Mouse (Mus musculus) liver, embryonic 14.5 days (tissue): ENCODE measurements around the gene 2610044O15Rik8. TPM values are rescaled to one million over a fixed set of nuclear protein-coding genes. Genes with fewer than 3 reads are reported as not detected.
"Not testable (repeated sequence)": the region's sequence is repeated elsewhere in the genome, so short reads cannot be mapped to it uniquely, and the experiment has no call there.

Experiments
- ATAC-seq: fragments of 200-750 bp; cut with Nextera tagmentation; 2 replicates; pipeline ENCODE4 v1.8.0; 2017; ENCODE audit warnings: moderate number of reproducible peaks, mild to moderate bottlenecking, moderate library complexity; ENCODE audit not compliant: insufficient read depth
- DNase-seq, 3 experiments: peaks; one replicate each; pipeline ENCODE4 v3.0.0-alpha.2; 2012 to 2013; ENCODE audit warnings: low read depth in 3 of 3, low spot score in 3 of 3
- H3K27ac ChIP-seq: fragments of 300-500 bp; sonication (generic); 2 replicates; pipeline ENCODE4 v1.5.1; 2014; ENCODE audit warnings: moderate library complexity, mild to moderate bottlenecking, control low read depth, inconsistent platforms
- H3K27me3 ChIP-seq: fragments of 300-500 bp; sonication (generic); 2 replicates; pipeline ENCODE4 v1.6.1; 2014; ENCODE audit warnings: mild to moderate bottlenecking, low read length, moderate library complexity; ENCODE audit not compliant: control insufficient read depth, insufficient read depth
- H3K36me3 ChIP-seq: fragments of 300-500 bp; sonication (generic); replicated peaks from 2 replicates; pipeline ENCODE4 v1.6.1; 2014; ENCODE audit warnings: low read depth; ENCODE audit not compliant: control insufficient read depth, insufficient read depth
- H3K4me1 ChIP-seq, 2 experiments: fragments of 200-500 bp in 1 of 2; fragments of 300-500 bp in 1 of 2; sonication (generic) in 1 of 2; replicated peaks; 2 replicates each; pipeline ENCODE4 v1.6.1; 2012 to 2014; ENCODE audit warnings: antibody characterized with exemption in 1 of 2, inconsistent platforms in 1 of 2, low read length in 1 of 2; ENCODE audit not compliant: control insufficient read depth in 2 of 2, insufficient read depth in 2 of 2
- H3K4me2 ChIP-seq: fragments of 300-500 bp; sonication (generic); 2 replicates; pipeline ENCODE4 v1.6.1; 2014; ENCODE audit warnings: low read depth, mild to moderate bottlenecking, control low read depth, moderate library complexity
- H3K4me3 ChIP-seq, 2 experiments: fragments of 200-500 bp in 1 of 2; fragments of 300-500 bp in 1 of 2; sonication (generic) in 1 of 2; 2 replicates each; pipeline ENCODE4 v1.5.1; 2012 to 2014; ENCODE audit warnings: low read depth in 2 of 2, low read length in 2 of 2, mild to moderate bottlenecking in 2 of 2, control low read depth in 1 of 2, inconsistent platforms in 1 of 2, moderate library complexity in 1 of 2; ENCODE audit not compliant: insufficient read depth in 1 of 2
- H3K9ac ChIP-seq: fragments of 300-500 bp; sonication (generic); replicated peaks from 2 replicates; pipeline ENCODE4 v1.6.1; 2014; ENCODE audit warnings: mild to moderate bottlenecking, control low read depth, moderate library complexity
- H3K9me3 ChIP-seq: fragments of 300-500 bp; sonication (generic); 2 replicates; pipeline ENCODE4 v1.6.1; 2016; ENCODE audit warnings: low read length, mixed read lengths; ENCODE audit not compliant: control insufficient read depth
- CTCF ChIP-seq: IDR thresholded peaks from 2 replicates; pipeline ENCODE4 v1.5.1; 2016; ENCODE audit warnings: antibody characterized with exemption, low read depth, control low read depth
- EP300 ChIP-seq: IDR thresholded peaks from 2 replicates; pipeline ENCODE4 v1.6.1; 2016; ENCODE audit warnings: antibody characterized with exemption, low read depth
- WGBS: fragments of 180-500 bp; shearing (Covaris S2); extraction: QIAGEN DNeasy Blood & Tissue Kit; methylation state at CpG from one replicate; pipeline ENCODE4 v1.1.7; 2014; ENCODE audit not compliant: insufficient replicate concordance; 5-methylcytosine and 5-hydroxymethylcytosine counted together
- polyA plus RNA-seq, 2 experiments: library from polyadenylated mRNA; depleted of rRNA in 1 of 2; stranded (reverse) in 1 of 2; unstranded in 1 of 2; fragments of >200 nt; fragmentation: Nextera tagmentation in 1 of 2; extraction: Ambion mirVana in 1 of 2; gene quantifications; 2 replicates each; pipeline versions ENCODE4 v1.2.1 to v1.2.3; 2012 to 2014

The 2610044O15Rik8 gene
- polyA plus RNA-seq (2012; rRNA removed) (2.8 and 3.1 TPM in 2 replicates), polyA plus RNA-seq (2014; fragmentation: Nextera tagmentation; extraction: Ambion mirVana) (6.3 and 6.9 TPM in 2 replicates)

GRCm38 (mm10) chr8:129234027-129234733 lies at the start of gene 2610044O15Rik8:
TSS of gene 2610044O15Rik8 (minus strand) at chr8:129234406.
- H3K27ac ChIP-seq = peak within 1 kb of the TSS; percentile 83
- no peak for TF ChIP-seq EP300
- no peak for TF ChIP-seq CTCF
- H3K27me3 ChIP-seq = no peaks in the 10 kb centered on the region
- no peaks in the 10 kb centered on the region for H3K36me3 ChIP-seq
- WGBS = under 1% methylated on average over 18 of the region's 18 CpGs
- DNase-seq (peak; percentile 51 to 73 (median 68)), ATAC-seq (peak; percentile 98)
- H3K4me3 ChIP-seq = peak within 1 kb of the TSS; percentile 64 to 87
- no peaks in the 10 kb centered on the region for H3K9me3 ChIP-seq
- H3K4me2 ChIP-seq = peak within 1 kb of the TSS; percentile 74
- peaks cover 0 to 3% of the 10 kb centered on the region in 2 experiments; a peak in 3 of 4 replicates for H3K4me1 ChIP-seq
- peak within 1 kb of the TSS; percentile 71 for H3K9ac ChIP-seq

GRCm38 (mm10) chr8:129265918-129266317 lies 31.7 kb upstream of the 2610044O15Rik8 start:
- peaks cover 0 to 4% of the 10 kb centered on the region in 2 experiments; a peak in 2 of 4 replicates for H3K4me1 ChIP-seq
- peaks cover 2% of the 10 kb centered on the region; the same call in 1 of the 2 replicates for H3K9me3 ChIP-seq
- no peak for DNase-seq
- 52% methylated on average over 1 of the region's 1 CpGs for WGBS
- H3K9ac ChIP-seq = no peak overlapping the region
- H3K4me3 ChIP-seq = no peak overlapping the region
- TF ChIP-seq EP300 = no peak
- no peak overlapping the region for H3K4me2 ChIP-seq
- no peaks in the 10 kb centered on the region for H3K27me3 ChIP-seq
- ATAC-seq = no peak
- no peak overlapping the region for H3K27ac ChIP-seq
- H3K36me3 ChIP-seq = peaks cover 3% of the 10 kb centered on the region

- TF ChIP-seq CTCF (no peak), EP300 (no peak)
- DNase-seq (no peak), ATAC-seq (no peak)
- H3K9me3 ChIP-seq = peaks cover 2% of the 10 kb centered on the region; the same call in 1 of the 2 replicates
- no peaks in the 10 kb centered on the region for H3K27me3 ChIP-seq
- peaks cover 3% of the 10 kb centered on the region for H3K36me3 ChIP-seq
- peak overlapping the region; percentile 13 to 64; a peak in 3 of 4 replicates for H3K4me3 ChIP-seq
- no peak overlapping the region for H3K27ac ChIP-seq
- H3K4me1 ChIP-seq = peaks cover 0 to 4% of the 10 kb centered on the region in 2 experiments; a peak in 2 of 4 replicates
- H3K4me2 ChIP-seq = peak overlapping the region; percentile 73
- H3K9ac ChIP-seq = no peak overlapping the region
- 18% methylated on average over 2 of the region's 2 CpGs for WGBS
Observed at GRCm38 (mm10) chr8:129264296-129264695, 30.1 kb upstream of the 2610044O15Rik8 start.

GRCm38 (mm10) chr8:129263211-129263927 lies 29.2 kb upstream of the 2610044O15Rik8 start:
- not testable (repeated sequence) for H3K27ac ChIP-seq, H3K36me3 ChIP-seq, H3K27me3 ChIP-seq, H3K9me3 ChIP-seq, H3K4me1 ChIP-seq
- DNase-seq (peak; percentile 45 to 50 (median 49)), ATAC-seq (peak; percentile 96)
- H3K9ac ChIP-seq = peak overlapping the region; percentile 56
- 1% methylated on average over 23 of the region's 24 CpGs for WGBS
- peak overlapping the region; percentile 64 to 72 for H3K4me3 ChIP-seq
- peak overlapping the region; percentile 73 for H3K4me2 ChIP-seq

GRCm38 (mm10) chr8:129233664-129234026 lies 561 bp downstream of the 2610044O15Rik8 start:
- H3K9ac ChIP-seq = peak overlapping the region; percentile 71
- WGBS = under 1% methylated on average over 9 of the region's 9 CpGs
- no peak for ATAC-seq
- H3K4me2 ChIP-seq = peak overlapping the region; percentile 74
- no peaks in the 10 kb centered on the region for H3K9me3 ChIP-seq
- no peaks in the 10 kb centered on the region for H3K36me3 ChIP-seq
- H3K4me3 ChIP-seq = peak overlapping the region; percentile 64 to 87
- H3K27ac ChIP-seq = peak overlapping the region; percentile 83
- H3K27me3 ChIP-seq = no peaks in the 10 kb centered on the region
- DNase-seq = no peak
- TF ChIP-seq EP300 (no peak), CTCF (no peak)
- peaks cover 0 to 3% of the 10 kb centered on the region in 2 experiments; a peak in 3 of 4 replicates for H3K4me1 ChIP-seq

Other genes starting within 250 kb of the 2610044O15Rik8 start
- gene Ccdc7a, start 168.9 kb downstream of the 2610044O15Rik8 start, polyA plus RNA-seq (2012; rRNA removed) = not detected in 2 replicates
- not detected in 2 replicates for gene Ccdc7a, start 168.9 kb downstream of the 2610044O15Rik8 start, polyA plus RNA-seq (2014; fragmentation: Nextera tagmentation; extraction: Ambion mirVana)
- not detected in 2 replicates for gene Ccdc7b, start 167.3 kb downstream of the 2610044O15Rik8 start, polyA plus RNA-seq (2012; rRNA removed)
- not detected in 2 replicates for gene Ccdc7b, start 167.3 kb downstream of the 2610044O15Rik8 start, polyA plus RNA-seq (2014; fragmentation: Nextera tagmentation; extraction: Ambion mirVana)
- gene Gm10999, start 102.7 kb downstream of the 2610044O15Rik8 start, polyA plus RNA-seq (2012; rRNA removed) = not detected in 2 replicates
- not detected in 2 replicates for gene Gm10999, start 102.7 kb downstream of the 2610044O15Rik8 start, polyA plus RNA-seq (2014; fragmentation: Nextera tagmentation; extraction: Ambion mirVana)